Mouse (Mus musculus): Measurements from ENCODE around the gene Elovl2.

GRCm38 (mm10) chr13:41146271-41146670 is 73.9 kb downstream of the Elovl2 start:
- no peak for TF ChIP-seq NELFE (IDR thresholded peaks at IDR 0.05; ENCODE audit: low read depth, low read length)
- no peak for TF ChIP-seq NRF1 (IDR thresholded peaks at IDR 0.05; ENCODE audit: insufficient read depth, low read depth, low read length, poor library complexity, severe bottlenecking)
- TF ChIP-seq POLR2A (IDR thresholded peaks at IDR 0.05; ENCODE audit: control insufficient read depth in 1 of 2, insufficient read depth in 1 of 2, low read depth in 1 of 2, low read length in 2 of 2, poor library complexity in 1 of 2) = no peak
- peak; percentile 55 for TF ChIP-seq RAD21 (IDR thresholded peaks at IDR 0.05; ENCODE audit: low read depth, low read length)
- no peak for TF ChIP-seq TAL1 (IDR thresholded peaks at IDR 0.05; ENCODE audit: low read length)
- TF ChIP-seq CTCF (IDR thresholded peaks at IDR 0.05 in 2 of 3, conservative IDR thresholded peaks at IDR 0.05 in 1 of 3; ENCODE audit: control insufficient read depth in 1 of 3, insufficient read depth in 1 of 3, low read depth in 2 of 3, low read length in 3 of 3, poor library complexity in 1 of 3, severe bottlenecking in 1 of 3) = peak; percentile 77 to 96 (median 86)
- no peak for TF ChIP-seq HCFC1 (IDR thresholded peaks at IDR 0.05; ENCODE audit: low read depth, low read length)
- no peak for TF ChIP-seq SIN3A (IDR thresholded peaks at IDR 0.05; ENCODE audit: low read length)
- peak; percentile 44 for TF ChIP-seq ZC3H11A (IDR thresholded peaks at IDR 0.05; ENCODE audit: low read depth, low read length)
- no peak for TF ChIP-seq USF2 (IDR thresholded peaks at IDR 0.05; ENCODE audit: borderline replicate concordance in 1 of 2, insufficient read depth in 1 of 2, low read depth in 1 of 2, low read length in 2 of 2)
- TF ChIP-seq MAFK (IDR thresholded peaks at IDR 0.05; ENCODE audit: borderline replicate concordance, low read depth, low read length) = no peak
